Mouse (Mus musculus) bone marrow macrophage, adult 2 months (primary cell): ENCODE results near the gene Gcsam. TPM values are rescaled to one million over a fixed set of nuclear protein-coding genes. Genes with fewer than 3 reads are reported as not detected.
A peak's percentile ranks its signal among the peaks of the same experiment; 100 is the strongest.

Source experiments
- H3K27ac ChIP-seq: 2 replicates; pipeline ENCODE4 v1.5.1; 2012; ENCODE audit warnings: low read depth, low read length; ENCODE audit not compliant: insufficient read depth
- H3K4me1 ChIP-seq: 2 replicates; pipeline ENCODE4 v1.6.1; 2012; ENCODE audit warnings: low read length; ENCODE audit not compliant: control insufficient read depth, insufficient read depth
- H3K4me3 ChIP-seq: 2 replicates; pipeline ENCODE4 v1.5.1; 2012; ENCODE audit warnings: mild to moderate bottlenecking, low read length, moderate library complexity; ENCODE audit not compliant: insufficient read depth
- CTCF ChIP-seq: IDR thresholded peaks from 2 replicates; pipeline ENCODE4 v1.5.1; 2012; ENCODE audit warnings: low read depth, mild to moderate bottlenecking, low read length, moderate library complexity
- POLR2A ChIP-seq: IDR thresholded peaks from 2 replicates; pipeline ENCODE4 v1.6.1; 2012; ENCODE audit warnings: mild to moderate bottlenecking, low read depth, low read length, borderline replicate concordance
- polyA plus RNA-seq: library from polyadenylated mRNA; stranded (reverse); fragments of >200 nt; gene quantifications from 2 replicates; pipeline ENCODE4 v1.2.4, GENCODE M21; 2012; ENCODE audit not compliant: missing spikeins, insufficient read depth, insufficient read length

The Gcsam gene
- polyA plus RNA-seq, 1 experiment = not detected

- no peak for TF ChIP-seq CTCF
- no peak for TF ChIP-seq POLR2A
- H3K4me3 ChIP-seq = no peak overlapping the region
- peaks cover 24% of the 10 kb centered on the region for H3K4me1 ChIP-seq
- H3K27ac ChIP-seq = peak overlapping the region; percentile 65
Measured at GRCm38 (mm10) chr16:45666136-45666535, 56.0 kb downstream of the Gcsam start.

DNA sequence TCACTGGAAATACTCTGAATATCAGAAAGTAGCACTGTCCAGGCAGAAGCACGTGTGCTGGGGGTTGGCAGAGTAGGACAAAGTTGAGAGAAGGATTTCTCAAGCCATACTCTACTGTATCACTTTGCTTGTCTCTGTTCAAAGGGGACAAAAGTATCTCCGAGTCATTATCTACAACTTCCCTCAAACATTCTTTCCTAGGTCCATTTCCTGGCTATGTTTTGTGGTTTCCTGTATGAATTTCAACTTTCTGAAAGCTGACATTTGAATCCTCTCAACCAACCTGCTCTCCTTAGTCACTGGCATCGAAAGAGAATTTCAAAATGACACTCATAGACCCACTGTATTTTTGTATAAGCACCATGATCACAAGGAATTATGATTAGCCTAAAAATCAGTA is 58.0 kb downstream of the Gcsam start:
- Histone ChIP-seq H3K4me1 (peaks cover 19% of the 10 kb centered on the region), H3K27ac (peak overlapping the region; percentile 38; the same call in 1 of the 2 replicates), H3K4me3 (no peak overlapping the region)
- TF ChIP-seq CTCF (no peak), POLR2A (no peak)

DNA sequence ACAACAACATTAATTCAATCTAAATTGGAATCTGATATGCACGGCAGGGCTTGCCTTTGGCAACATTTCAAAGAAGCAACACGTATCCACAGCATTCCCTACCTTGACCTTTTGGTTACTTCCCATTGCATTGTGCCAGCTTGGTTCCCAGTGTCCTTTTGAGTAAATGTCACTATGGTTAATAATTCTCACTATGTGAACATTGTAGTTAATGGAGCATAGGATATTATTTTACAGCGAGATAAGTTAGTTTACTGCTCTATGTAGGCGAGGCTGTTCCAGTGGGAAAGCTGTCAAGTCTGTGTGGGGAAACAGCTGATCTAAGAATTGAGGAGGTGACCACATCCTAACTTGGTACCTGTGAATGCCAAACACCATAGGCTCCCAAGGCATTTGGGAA is 59.8 kb downstream of the Gcsam start:
- Histone ChIP-seq H3K4me3 (no peak overlapping the region), H3K4me1 (peaks cover 19% of the 10 kb centered on the region), H3K27ac (no peak overlapping the region)
- TF ChIP-seq POLR2A (no peak), CTCF (no peak)

Other genes starting within 250 kb of the Gcsam start
- 1.6 TPM in 1 of 2 replicates, not detected in the other for gene Cd200, start 201.3 kb upstream of the Gcsam start, polyA plus RNA-seq
- gene Gm609, start 117.4 kb upstream of the Gcsam start, polyA plus RNA-seq = not detected in 2 replicates
- not detected in 2 replicates for gene Gm17783, start 78.3 kb upstream of the Gcsam start, polyA plus RNA-seq
- not detected in 2 replicates for gene Slc9c1, start 75.1 kb upstream of the Gcsam start, polyA plus RNA-seq
- not detected in 2 replicates for gene BC016579, start 43.7 kb downstream of the Gcsam start, polyA plus RNA-seq
- not detected in 2 replicates for gene Tmprss7, start 83.3 kb downstream of the Gcsam start, polyA plus RNA-seq
- gene Tagln3, start 114.2 kb downstream of the Gcsam start, polyA plus RNA-seq = 0.44 TPM in 1 of 2 replicates, not detected in the other
- 15.8 and 17.2 TPM in 2 replicates for gene Abhd10, start 132.6 kb downstream of the Gcsam start, polyA plus RNA-seq